Mouse (Mus musculus): ENCODE measurements around the gene Sgca. TPM values are rescaled to one million over a fixed set of nuclear protein-coding genes. Genes with fewer than 3 reads are reported as not detected.
A peak's percentile ranks its signal among the peaks of the same experiment; 100 is the strongest.

Gene Sgca
- total and polyA plus RNA-seq, 3 experiments: 149 to 1,504 (median 200) TPM

DNA sequence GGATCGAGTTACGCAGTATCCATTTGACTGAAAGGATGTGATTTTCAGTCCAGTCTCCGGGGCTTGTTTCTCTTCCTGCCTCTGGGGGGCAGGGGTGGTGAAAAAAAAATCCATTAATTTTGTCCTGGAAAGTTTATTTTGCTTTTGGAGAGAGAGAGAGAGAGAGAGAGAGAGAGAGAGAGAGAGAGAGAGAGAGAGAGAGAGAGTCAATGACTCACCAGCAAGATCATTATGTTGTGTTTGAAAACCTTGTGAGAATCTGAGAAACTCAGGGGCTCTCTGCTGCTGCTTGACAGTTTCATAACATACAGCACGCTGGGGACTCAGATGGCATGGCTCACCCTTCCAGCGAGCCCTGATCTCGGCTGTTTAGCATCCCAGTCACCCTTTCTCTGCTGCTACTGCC, 55.1 kb downstream of the Sgca start:
- no peak for DNase-seq
- peaks cover 6% of the 10 kb centered on the region for H3K4me1 ChIP-seq (ENCODE audit: control insufficient read depth, insufficient read depth, low read length)
- WGBS: 35% methylated on average over 6 of the region's 6 CpGs
- no peak overlapping the region for H3K27ac ChIP-seq
- no peaks in the 10 kb centered on the region for H3K27me3 ChIP-seq (ENCODE audit: control insufficient read depth, insufficient read depth, low read length)
- no peak overlapping the region for H3K4me3 ChIP-seq
- H3K9ac ChIP-seq (ENCODE audit: low read depth, low read length): no peak overlapping the region
- no peak for TF ChIP-seq EP300 (IDR thresholded peaks at IDR 0.05; ENCODE audit: insufficient read depth, low read depth, low read length)
- peak; percentile 20 for TF ChIP-seq CTCF (IDR thresholded peaks at IDR 0.05)
- H3K36me3 ChIP-seq (ENCODE audit: control insufficient read depth, insufficient read depth, low read length): no peaks in the 10 kb centered on the region
- H3K79me2 ChIP-seq (replicated peaks; ENCODE audit: control insufficient read depth, insufficient read depth, low read length): no peaks in the 10 kb centered on the region
- intact Hi-C loops (cut with DNase I): no loop called here

- DNase-seq: no peak
- 58% methylated on average over 6 of the region's 6 CpGs for WGBS
- H3K79me2 ChIP-seq (replicated peaks; ENCODE audit: control insufficient read depth, insufficient read depth, low read length): no peaks in the 10 kb centered on the region
- H3K9ac ChIP-seq (ENCODE audit: low read depth, low read length): no peak overlapping the region
- H3K4me1 ChIP-seq (ENCODE audit: control insufficient read depth, insufficient read depth, low read length): peaks cover 12% of the 10 kb centered on the region
- TF ChIP-seq EP300 (IDR thresholded peaks at IDR 0.05; ENCODE audit: insufficient read depth, low read depth, low read length): no peak
- peak; percentile 12; the same call in 1 of the 2 replicates for TF ChIP-seq CTCF (IDR thresholded peaks at IDR 0.05)
- no peak for TF ChIP-seq POLR2A (IDR thresholded peaks at IDR 0.05; ENCODE audit: insufficient read depth, low read depth, low read length)
- no peaks in the 10 kb centered on the region for H3K36me3 ChIP-seq (ENCODE audit: control insufficient read depth, insufficient read depth, low read length)
- no peaks in the 10 kb centered on the region for H3K27me3 ChIP-seq (ENCODE audit: control insufficient read depth, insufficient read depth, low read length)
- no peak overlapping the region for H3K4me3 ChIP-seq
- H3K27ac ChIP-seq: no peak overlapping the region
- intact Hi-C loops (cut with DNase I): no loop called here
Measured at GRCm38 (mm10) chr11:94917717-94918116, 58.4 kb downstream of the Sgca start.

DNA sequence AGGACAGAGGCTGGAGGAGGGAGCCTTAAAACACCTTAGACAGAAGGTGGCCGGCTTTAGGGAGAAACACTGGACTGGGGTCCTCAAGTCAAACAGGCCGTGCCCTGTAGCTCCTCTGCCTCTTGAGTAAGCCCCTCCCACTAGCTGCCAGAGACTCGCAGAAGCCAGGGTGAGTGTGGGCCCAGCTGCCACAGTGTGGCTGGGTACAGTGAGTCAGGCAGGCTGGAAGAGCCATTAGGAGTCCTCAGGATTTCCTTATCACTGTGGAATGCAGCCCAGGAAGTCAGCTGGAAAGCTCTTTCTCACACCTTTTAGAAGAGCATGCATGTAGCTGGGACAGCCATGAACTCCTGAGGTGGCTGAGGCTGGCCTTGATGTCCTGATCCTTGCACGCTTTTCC, 59.6 kb downstream of the Sgca start:
- Histone ChIP-seq H3K4me1 (ENCODE audit: control insufficient read depth, insufficient read depth, low read length) (peaks cover 12% of the 10 kb centered on the region), H3K27me3 (ENCODE audit: control insufficient read depth, insufficient read depth, low read length) (no peaks in the 10 kb centered on the region), H3K36me3 (ENCODE audit: control insufficient read depth, insufficient read depth, low read length) (no peaks in the 10 kb centered on the region), H3K9ac (ENCODE audit: low read depth, low read length) (no peak overlapping the region), H3K79me2 (replicated peaks; ENCODE audit: control insufficient read depth, insufficient read depth, low read length) (no peaks in the 10 kb centered on the region), H3K4me3 (no peak overlapping the region), H3K27ac (no peak overlapping the region)
- DNase-seq: peak in 1 of 2 experiments; percentile 44
- 22% methylated on average over 4 of the region's 4 CpGs for WGBS
- intact Hi-C loops (cut with DNase I): no loop called here
- peak; percentile 49; the same call in 1 of the 2 replicates for TF ChIP-seq EP300 (IDR thresholded peaks at IDR 0.05; ENCODE audit: insufficient read depth, low read depth, low read length)
- no peak for TF ChIP-seq CTCF (IDR thresholded peaks at IDR 0.05)
- TF ChIP-seq POLR2A (IDR thresholded peaks at IDR 0.05; ENCODE audit: insufficient read depth, low read depth, low read length): no peak

GRCm38 (mm10) chr11:94915675-94916403, 60.3 kb downstream of the Sgca start:
- no peaks in the 10 kb centered on the region for H3K79me2 ChIP-seq (replicated peaks; ENCODE audit: control insufficient read depth, insufficient read depth, low read length)
- intact Hi-C loops (cut with DNase I): no loop called here

GRCm38 (mm10) chr11:94913302-94914090, 62.6 kb downstream of the Sgca start:
- Histone ChIP-seq H3K27me3 (ENCODE audit: control insufficient read depth, insufficient read depth, low read length) (no peaks in the 10 kb centered on the region), H3K79me2 (replicated peaks; ENCODE audit: control insufficient read depth, insufficient read depth, low read length) (no peaks in the 10 kb centered on the region), H3K9ac (ENCODE audit: low read depth, low read length) (no peak overlapping the region), H3K4me3 (no peak overlapping the region), H3K36me3 (ENCODE audit: control insufficient read depth, insufficient read depth, low read length) (no peaks in the 10 kb centered on the region), H3K4me1 (ENCODE audit: control insufficient read depth, insufficient read depth, low read length) (peaks cover 12% of the 10 kb centered on the region), H3K27ac (peak overlapping the region; percentile 54)
- TF ChIP-seq POLR2A (IDR thresholded peaks at IDR 0.05; ENCODE audit: insufficient read depth, low read depth, low read length) (no peak), CTCF (IDR thresholded peaks at IDR 0.05) (no peak), EP300 (IDR thresholded peaks at IDR 0.05; ENCODE audit: insufficient read depth, low read depth, low read length) (no peak)
- peak; percentile 55 to 70 for DNase-seq
- 68% methylated on average over 6 of the region's 6 CpGs for WGBS
- intact Hi-C loops (cut with DNase I): no loop called here

More at GRCm38 (mm10) chr11:94915675-94916403, 60.3 kb downstream of the Sgca start:
- 12% methylated on average over 13 of the region's 16 CpGs for WGBS
- Histone ChIP-seq H3K36me3 (ENCODE audit: control insufficient read depth, insufficient read depth, low read length) (no peaks in the 10 kb centered on the region), H3K27ac (no peak overlapping the region), H3K4me3 (no peak overlapping the region), H3K27me3 (ENCODE audit: control insufficient read depth, insufficient read depth, low read length) (no peaks in the 10 kb centered on the region), H3K9ac (ENCODE audit: low read depth, low read length) (no peak overlapping the region), H3K4me1 (ENCODE audit: control insufficient read depth, insufficient read depth, low read length) (peaks cover 12% of the 10 kb centered on the region)
- TF ChIP-seq CTCF (IDR thresholded peaks at IDR 0.05): no peak
- no peak for TF ChIP-seq EP300 (IDR thresholded peaks at IDR 0.05; ENCODE audit: insufficient read depth, low read depth, low read length)
- TF ChIP-seq POLR2A (IDR thresholded peaks at IDR 0.05; ENCODE audit: insufficient read depth, low read depth, low read length): no peak
- DNase-seq: peak; percentile 73 to 82

Other genes starting within 250 kb of the Sgca start
- gene Cdc34b, start 234.5 kb downstream of the Sgca start, total RNA-seq (2021): 1 to 10 TPM in 1 of 2 experiments, under 1 TPM in 1; 0.97 to 1.0 TPM
- gene Cdc34b, start 234.5 kb downstream of the Sgca start, polyA plus RNA-seq (2012; rRNA removed): 0.12 TPM in 1 of 2 replicates, not detected in the other
- gene Tmem92, start 193.6 kb downstream of the Sgca start, total RNA-seq (2021): not detected
- not detected in 2 replicates for gene Tmem92, start 193.6 kb downstream of the Sgca start, polyA plus RNA-seq (2012; rRNA removed)
- 10 to 100 TPM; 51.1 to 82.4 TPM for gene Col1a1, start 40.1 kb downstream of the Sgca start, total RNA-seq (2021)
- 48.7 and 67.7 TPM in 2 replicates for gene Col1a1, start 40.1 kb downstream of the Sgca start, polyA plus RNA-seq (2012; rRNA removed)
- gene Hils1, start 8.7 kb downstream of the Sgca start, total RNA-seq (2021): not detected
- gene Hils1, start 8.7 kb downstream of the Sgca start, polyA plus RNA-seq (2012; rRNA removed): 0.25 TPM in 1 of 2 replicates, not detected in the other
- 10 to 100 TPM; 49.3 to 52.0 TPM for gene Ppp1r9b, start 14.7 kb upstream of the Sgca start, total RNA-seq (2021)
- 22.3 and 23.8 TPM in 2 replicates for gene Ppp1r9b, start 14.7 kb upstream of the Sgca start, polyA plus RNA-seq (2012; rRNA removed)
- gene Samd14, start 33.6 kb upstream of the Sgca start, total RNA-seq (2021): 1 to 10 TPM; 1.2 to 1.7 TPM
- gene Samd14, start 33.6 kb upstream of the Sgca start, polyA plus RNA-seq (2012; rRNA removed): 0.82 and 1.9 TPM in 2 replicates
- 100 to 1,000 TPM; 393 to 479 TPM for gene Pdk2, start 65.0 kb upstream of the Sgca start, total RNA-seq (2021)
- 518 and 592 TPM in 2 replicates for gene Pdk2, start 65.0 kb upstream of the Sgca start, polyA plus RNA-seq (2012; rRNA removed)
- gene Itga3, start 100.5 kb upstream of the Sgca start, total RNA-seq (2021): 10 to 100 TPM; 10.4 to 10.6 TPM
- gene Itga3, start 100.5 kb upstream of the Sgca start, polyA plus RNA-seq (2012; rRNA removed): 11.4 and 13.8 TPM in 2 replicates
- not detected for gene Dlx3, start 143.8 kb upstream of the Sgca start, total RNA-seq (2021)
- gene Dlx3, start 143.8 kb upstream of the Sgca start, polyA plus RNA-seq (2012; rRNA removed): not detected in 2 replicates
- gene Dlx4, start 169.9 kb upstream of the Sgca start, total RNA-seq (2021): not detected
- 0.04 TPM in 1 of 2 replicates, not detected in the other for gene Dlx4, start 169.9 kb upstream of the Sgca start, polyA plus RNA-seq (2012; rRNA removed)

All from heart, adult 2 months (tissue).